Mouse (Mus musculus) heart, postnatal 4 days (tissue): ENCODE measurements around the gene BC049352. TPM values are rescaled to one million over a fixed set of nuclear protein-coding genes. Genes with fewer than 3 reads are reported as not detected.

Experiments used
- DNase-seq: peaks from one replicate; pipeline ENCODE4 v3.0.0; 2021
- total RNA-seq, 2 experiments: library from RNA; stranded (reverse); gene quantifications; 2 replicates each; pipeline ENCODE4 v1.2.3; 2021

Gene BC049352
- total RNA-seq, 2 experiments from 2014 or later: not detected

GRCm38 (mm10) chr9:45250306-45250705 is 68.5 kb downstream of the BC049352 start:
- no peak for DNase-seq

DNA sequence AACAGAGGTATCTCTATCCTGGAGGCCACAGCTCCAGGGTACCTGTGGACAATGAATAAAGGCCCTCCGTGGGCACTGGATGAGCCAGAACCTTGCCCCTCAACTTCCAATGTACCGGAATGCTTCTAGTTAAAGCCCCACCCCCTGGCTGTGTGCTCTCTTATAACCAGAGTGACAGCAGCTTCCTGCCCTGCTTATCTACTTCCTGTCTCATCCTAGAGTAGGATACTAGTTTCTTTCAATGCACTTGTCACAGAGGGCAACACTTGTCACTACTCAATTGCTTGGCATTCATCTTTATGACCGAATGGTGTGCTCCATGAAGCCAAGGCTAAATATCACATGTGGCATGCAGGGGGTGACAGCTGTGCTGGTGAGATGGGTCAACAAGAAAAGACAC is 69.5 kb downstream of the BC049352 start:
- DNase-seq: no peak

GRCm38 (mm10) chr9:45251990-45252389 is 70.2 kb downstream of the BC049352 start:
- DNase-seq: no peak

DNA sequence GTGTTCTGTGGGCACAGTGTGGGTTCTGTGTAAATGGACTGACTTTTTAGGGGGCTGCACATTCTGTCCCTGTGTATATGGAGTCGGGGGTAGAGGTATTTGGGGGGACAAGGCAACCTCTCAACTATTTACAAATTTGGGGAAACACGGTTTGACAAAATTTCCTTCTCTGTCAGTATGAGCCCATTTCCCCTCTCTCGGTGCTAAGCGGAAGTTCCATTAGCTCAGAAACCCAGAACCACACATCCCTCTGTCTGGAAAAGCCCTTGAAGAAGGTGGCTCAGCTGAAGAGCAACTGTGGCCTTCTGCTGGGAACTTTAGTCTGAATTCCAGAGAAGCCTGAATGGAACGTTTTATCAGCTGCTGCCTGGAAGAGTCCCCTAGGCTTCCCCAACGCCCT is 70.6 kb downstream of the BC049352 start:
- no peak for DNase-seq

DNA sequence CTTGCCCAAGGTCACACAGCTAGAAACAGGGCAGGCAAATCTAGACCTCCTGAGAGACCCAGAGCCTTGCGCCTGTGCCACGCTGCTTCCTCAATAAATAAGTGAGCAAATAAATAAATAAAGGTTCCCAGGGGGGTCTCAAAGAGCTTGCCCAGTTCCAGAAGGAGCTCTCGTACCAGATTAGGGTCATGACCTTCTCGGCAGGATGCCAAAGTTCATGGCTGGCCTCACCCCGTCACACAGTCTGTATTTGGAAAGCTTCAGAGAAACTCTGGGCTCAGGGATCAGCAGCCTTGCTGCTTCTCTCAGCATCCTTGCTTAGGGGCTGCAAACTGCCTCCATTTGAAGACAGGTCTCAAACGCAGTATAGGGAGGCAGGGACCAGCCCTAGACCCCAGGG is 72.2 kb downstream of the BC049352 start:
- DNase-seq: no peak

- DNase-seq: no peak
These were observed 72.8 kb downstream of the BC049352 start for GRCm38 (mm10) chr9:45254605-45255004.

DNA sequence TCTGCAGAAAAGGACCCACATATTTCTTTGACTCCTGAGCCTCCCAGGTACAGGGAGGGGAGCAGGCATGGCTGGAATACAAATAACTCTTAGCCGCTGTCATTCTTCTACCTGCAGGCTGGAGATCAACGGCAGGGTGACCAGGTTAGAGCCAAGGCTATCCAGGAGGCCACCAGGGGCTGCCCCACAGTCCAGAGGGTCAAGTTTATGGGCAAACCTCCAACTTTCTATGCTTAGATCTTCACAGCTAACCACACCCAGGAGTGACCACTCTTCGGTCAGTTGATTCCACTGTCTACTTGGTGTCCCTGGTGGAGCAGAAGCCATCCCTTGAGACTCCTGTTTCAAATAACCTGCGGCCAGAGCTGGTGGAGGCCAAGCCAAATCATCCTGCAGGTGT is 73.6 kb downstream of the BC049352 start:
- DNase-seq: no peak

DNA sequence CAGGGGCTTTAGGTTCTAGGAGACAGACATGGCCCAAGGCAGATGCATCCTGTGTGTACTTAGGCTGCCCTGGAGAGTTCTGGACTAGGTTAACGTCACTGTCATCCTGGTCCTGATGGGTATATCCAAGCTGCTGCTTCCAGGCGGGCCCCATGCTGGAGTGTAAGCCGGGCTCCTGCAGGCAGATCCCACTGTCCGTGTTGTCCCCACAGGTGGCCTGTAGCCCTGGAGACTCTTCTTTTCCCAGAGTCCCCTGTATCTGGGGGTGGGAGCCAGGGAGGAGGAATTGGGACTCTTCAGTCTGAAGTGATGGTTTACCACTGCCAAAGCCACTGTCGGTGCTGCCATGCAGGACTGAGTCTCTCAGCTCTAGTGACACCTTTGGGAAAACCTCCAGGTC is 74.2 kb downstream of the BC049352 start:
- no peak for DNase-seq

- DNase-seq: no peak
These were observed 77.3 kb downstream of the BC049352 start for GRCm38 (mm10) chr9:45259065-45259464.

GRCm38 (mm10) chr9:45261466-45261865 is 79.7 kb downstream of the BC049352 start:
- DNase-seq: peak; percentile 61

DNA sequence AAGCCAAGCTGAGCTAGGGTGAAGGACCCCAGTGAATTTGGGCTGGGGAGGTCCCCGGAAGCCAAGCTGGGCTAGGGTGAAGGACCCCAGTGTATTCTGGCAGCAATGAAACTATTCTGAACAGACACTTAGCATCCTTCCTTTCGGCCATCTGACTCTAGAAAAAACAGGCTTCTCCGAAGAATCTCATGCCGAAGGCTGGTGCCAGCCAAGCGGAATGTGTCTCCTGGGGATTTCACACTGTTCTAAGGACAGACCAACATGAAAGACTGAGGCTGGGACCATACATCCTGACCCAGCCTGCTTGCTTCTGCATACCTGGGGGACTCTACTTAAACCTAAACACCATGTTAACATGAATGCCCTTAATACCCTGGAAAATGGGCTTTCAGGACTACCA is 80.1 kb downstream of the BC049352 start:
- no peak for DNase-seq

DNA sequence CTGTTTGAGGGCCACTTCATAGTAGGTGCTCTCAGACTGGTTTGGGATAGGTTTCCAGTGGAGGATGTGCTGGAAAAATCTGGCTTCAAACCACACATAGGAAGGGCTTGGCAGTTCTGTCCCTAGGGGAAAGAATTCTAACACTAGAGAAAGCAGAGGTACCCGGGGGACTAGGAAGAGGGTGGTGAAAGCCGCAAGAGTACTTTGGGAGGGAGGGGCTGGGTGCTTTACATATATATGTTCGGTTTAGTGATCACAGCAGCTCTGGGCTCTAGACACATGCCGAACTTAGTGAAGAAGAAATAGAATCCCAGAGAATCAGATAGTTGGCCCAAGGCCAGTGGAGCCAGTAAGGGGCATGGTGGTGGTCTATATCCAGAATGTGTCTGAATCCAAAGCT is 85.3 kb downstream of the BC049352 start:
- DNase-seq: no peak

DNA sequence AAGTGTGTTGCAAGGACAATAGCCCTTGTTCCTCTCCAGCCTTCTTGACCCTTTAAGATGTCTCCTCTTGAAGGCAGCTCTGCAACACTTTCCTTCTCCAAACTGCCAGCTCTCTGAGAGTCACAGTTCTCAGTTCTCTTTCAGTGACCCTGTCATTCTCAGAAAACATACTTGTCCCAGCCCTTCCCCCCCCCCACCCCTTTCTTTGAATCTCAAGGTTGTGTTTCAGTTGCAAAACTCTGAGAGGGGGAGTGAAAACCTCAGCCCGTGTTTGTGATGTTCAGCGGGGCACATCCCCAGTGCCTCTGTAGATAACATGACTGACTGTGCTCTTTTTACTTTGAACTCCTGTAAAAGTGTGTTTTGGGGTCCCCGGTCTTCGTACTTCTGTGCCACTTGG is 86.3 kb downstream of the BC049352 start:
- DNase-seq: no peak

- peak; percentile 37 for DNase-seq
These were observed 87.0 kb downstream of the BC049352 start, which contains the start of gene Il10ra for GRCm38 (mm10) chr9:45268597-45269325. Il10ra (minus strand) TSS chr9:45269149.

DNA sequence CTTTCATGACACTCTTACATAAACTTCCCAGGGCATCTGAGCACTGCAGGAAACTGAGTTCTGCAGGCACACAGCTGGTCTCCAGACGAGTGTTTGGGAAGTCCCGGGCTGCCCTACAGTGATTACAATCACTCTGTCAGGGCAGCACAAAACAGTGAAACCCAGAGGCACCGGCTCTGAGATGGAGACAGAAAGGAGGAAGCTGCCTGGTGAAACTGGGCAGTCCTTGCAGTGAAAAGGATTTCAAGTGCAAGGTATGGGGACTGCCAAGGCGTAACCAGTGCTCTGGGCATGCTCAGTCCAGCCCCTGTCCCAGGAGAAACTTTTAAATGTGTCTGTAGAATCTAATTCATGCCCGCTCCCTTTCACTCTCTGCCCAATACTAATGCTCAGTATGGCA is 90.4 kb downstream of the BC049352 start:
- DNase-seq: no peak

- DNase-seq: no peak
These were observed 92.4 kb downstream of the BC049352 start for GRCm38 (mm10) chr9:45274218-45274617.

DNA sequence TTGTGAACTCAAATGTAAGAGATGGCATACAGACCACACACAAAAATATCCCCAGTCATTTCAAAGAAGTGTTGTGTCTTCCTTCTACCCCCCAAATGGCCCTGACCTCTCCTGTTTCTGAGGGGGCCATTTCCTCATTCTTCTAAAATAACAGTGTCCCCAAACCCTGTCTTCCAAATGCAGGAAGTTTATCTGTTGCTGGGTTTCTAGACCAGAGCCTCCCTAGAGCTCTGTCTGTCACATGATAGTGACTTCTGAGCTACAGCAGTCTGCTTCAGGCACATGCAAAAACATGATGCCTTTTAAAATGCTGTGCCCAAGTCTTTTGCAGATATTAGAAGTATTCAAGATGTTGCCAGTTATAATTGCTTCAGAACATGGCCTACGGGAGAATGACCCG is 92.8 kb downstream of the BC049352 start:
- DNase-seq: no peak

GRCm38 (mm10) chr9:45280059-45280458 is 98.3 kb downstream of the BC049352 start:
- no peak for DNase-seq

DNA sequence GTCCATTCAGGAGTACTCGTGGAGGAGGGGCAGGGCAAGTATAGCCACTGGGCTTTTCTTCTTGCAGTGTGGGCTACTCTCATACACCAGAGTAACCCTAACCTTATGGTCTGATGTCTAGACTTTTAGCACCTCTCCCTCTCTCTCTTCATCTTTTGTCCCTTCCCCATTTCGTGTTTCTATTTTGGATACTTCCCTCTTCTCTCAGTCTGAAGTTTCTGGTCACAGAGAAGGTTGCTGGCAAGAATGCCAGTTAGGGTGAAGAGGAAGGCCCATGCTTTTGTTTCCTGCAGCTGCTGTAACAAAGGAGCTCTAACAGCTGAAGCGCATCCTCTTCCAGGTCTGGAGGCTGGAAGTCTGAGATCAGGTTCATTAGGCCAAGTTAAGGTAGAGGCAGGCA is 99.1 kb downstream of the BC049352 start:
- DNase-seq: no peak

DNA sequence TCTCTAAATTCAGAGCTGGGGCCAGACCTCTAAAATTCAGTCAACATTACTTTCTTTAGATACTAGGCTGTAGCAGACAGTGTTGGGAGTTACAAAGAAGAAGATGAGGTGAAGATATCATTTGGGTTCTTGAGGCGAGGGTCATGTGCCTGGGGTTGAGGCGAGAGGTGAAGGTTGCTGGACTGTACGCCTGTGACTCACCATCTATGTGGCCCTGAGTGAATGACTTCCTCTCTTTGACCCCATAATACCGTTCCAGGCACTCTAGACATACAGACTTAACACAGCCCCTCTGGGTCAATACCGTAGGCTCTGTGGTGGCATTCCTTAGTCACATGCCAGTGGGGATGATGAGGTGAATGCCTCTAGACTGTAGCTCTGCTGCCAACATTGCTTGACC is 100.7 kb downstream of the BC049352 start:
- DNase-seq: no peak

DNA sequence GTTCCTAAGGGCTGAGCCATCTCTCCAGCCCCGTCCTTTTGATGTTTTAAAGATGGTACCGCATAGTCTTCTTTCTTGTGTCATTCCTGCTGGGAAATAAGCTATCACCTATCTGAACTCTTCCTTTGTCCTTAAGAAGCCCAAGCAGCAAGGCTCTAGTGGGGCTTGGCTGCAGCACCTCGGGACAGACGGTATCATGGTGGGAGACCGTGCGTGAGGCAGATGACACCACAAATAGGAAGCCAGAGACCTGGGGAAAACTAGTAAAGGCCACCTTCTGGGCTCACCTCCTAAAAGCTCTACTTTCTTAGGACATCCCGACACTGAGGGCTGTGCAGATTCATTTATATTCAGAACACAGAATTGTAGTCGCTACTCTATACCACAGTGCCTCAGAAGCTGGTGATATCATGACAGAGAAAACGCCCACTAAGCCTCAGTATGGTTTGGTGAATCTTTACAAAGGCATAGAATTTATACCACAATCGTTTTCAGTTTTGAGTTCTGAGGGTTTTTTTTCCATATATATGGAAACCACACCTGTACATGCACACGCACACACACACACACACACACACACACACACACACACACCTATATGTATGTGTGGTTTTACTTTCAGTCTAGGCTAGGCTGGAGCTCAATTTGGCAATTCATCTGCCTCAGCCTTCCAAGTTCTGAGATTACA is 109.8 kb downstream of the BC049352 start:
- DNase-seq: no peak

DNA sequence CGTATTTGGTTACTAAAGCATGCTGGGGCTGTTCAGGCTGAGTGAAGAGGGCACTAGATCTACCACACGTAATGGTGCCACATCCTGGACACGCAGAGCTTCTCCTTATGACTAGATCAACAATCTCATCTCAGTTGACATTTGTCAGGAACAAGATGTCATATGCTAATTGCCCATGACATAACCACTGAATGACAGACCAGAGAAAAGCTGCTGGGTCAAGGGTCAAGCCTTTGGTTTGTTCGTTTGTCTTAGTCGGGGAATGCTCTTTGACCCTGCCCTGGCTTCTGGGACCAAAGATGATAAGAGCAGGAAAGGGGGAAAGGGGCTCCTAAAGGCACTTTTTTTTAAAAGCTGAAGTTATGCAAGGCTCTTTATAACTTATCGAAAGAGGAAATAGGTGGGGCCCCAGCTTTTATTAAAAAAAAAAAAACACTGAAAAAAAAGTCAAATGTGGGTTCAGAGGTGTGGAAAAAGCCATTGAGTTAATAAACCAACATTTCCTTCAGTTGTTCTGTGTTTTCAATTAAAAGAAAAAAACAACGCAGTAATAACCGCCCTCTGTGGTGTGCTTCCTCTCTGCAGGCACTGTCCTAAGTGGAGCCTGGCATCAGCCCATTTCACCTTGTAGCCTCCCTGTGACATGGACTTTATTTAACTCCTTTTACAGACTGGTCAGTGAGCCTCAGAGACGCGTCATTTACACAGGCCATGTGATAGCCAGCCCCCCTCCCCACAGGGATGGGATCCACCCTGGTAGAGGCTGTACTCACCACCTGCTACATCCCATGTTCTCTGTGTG is 112.6 kb downstream of the BC049352 start:
- no peak for DNase-seq

DNA sequence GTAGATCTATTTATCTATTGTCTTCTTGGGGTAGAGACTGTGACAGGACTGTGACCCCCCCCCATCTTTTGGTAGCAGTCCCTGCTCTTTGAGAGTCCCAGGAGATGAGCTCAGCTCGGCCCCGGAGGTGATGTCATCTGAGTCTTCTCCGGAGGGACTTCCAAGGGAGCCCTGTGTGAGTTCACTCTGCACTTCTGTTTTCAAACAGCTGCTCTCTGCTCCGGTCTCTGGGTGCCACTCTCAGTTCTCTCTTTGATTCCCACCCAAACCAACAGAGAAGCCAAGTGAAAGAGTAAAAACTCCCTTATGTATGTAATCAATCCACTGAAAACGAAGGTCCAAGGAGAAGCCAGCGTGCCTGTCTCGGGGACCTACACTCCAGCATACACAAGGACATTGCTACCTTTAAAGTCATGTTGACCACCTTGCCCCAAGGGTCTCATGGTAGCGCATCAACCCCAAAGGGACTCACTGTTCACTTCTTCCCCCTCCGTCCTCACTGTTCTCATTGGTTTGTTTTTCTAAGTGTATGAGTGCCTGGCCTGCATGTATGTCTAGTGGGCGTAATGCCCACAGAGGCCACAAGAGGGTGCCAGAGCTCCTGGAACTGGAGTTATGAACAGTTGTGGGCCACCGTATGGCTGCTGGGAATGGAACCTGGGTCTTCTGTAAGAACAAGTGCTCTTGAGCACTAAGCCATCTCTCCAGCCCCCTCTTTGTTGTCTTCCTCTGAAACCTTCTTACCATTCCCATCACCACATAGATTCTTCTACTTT is 117.6 kb downstream of the BC049352 start:
- DNase-seq: peak; percentile 39
